Mouse (Mus musculus) liver, embryonic 16.5 days (tissue): Measurements from ENCODE around the gene Ccser1. TPM values are rescaled to one million over a fixed set of nuclear protein-coding genes. Genes with fewer than 3 reads are reported as not detected.
"Not testable (repeated sequence)": the region's sequence is repeated elsewhere in the genome, so short reads cannot be mapped to it uniquely, and the experiment has no call there.

Source experiments
- ATAC-seq: fragments of 200-750 bp; cut with Nextera tagmentation; 2 replicates; pipeline ENCODE4 v1.8.0; 2017; ENCODE audit warnings: low read depth, mild to moderate bottlenecking, moderate number of reproducible peaks, moderate library complexity
- H3K27ac ChIP-seq: fragments of 300-500 bp; sonication (generic); 2 replicates; pipeline ENCODE4 v1.5.1; 2014; ENCODE audit warnings: mild to moderate bottlenecking, low read length
- H3K27me3 ChIP-seq: fragments of 300-500 bp; sonication (generic); 2 replicates; pipeline ENCODE4 v1.6.1; 2014; ENCODE audit warnings: low read depth, low read length, mixed read lengths; ENCODE audit not compliant: control insufficient read depth, insufficient read depth
- H3K36me3 ChIP-seq: fragments of 300-500 bp; sonication (generic); 2 replicates; pipeline ENCODE4 v1.6.1; 2014; ENCODE audit warnings: mild to moderate bottlenecking; ENCODE audit not compliant: control insufficient read depth, insufficient read depth
- H3K4me1 ChIP-seq: fragments of 300-500 bp; sonication (generic); 2 replicates; pipeline ENCODE4 v1.6.1; 2014; ENCODE audit warnings: low read depth, low read length, mixed read lengths; ENCODE audit not compliant: control insufficient read depth
- H3K4me2 ChIP-seq: fragments of 300-500 bp; sonication (generic); 2 replicates; pipeline ENCODE4 v1.6.1; 2014; ENCODE audit warnings: low read depth, low read length, mixed read lengths
- H3K4me3 ChIP-seq: fragments of 300-500 bp; sonication (generic); 2 replicates; pipeline ENCODE4 v1.5.1; 2014; ENCODE audit warnings: low read depth, mild to moderate bottlenecking, low read length
- H3K9ac ChIP-seq: fragments of 300-500 bp; sonication (generic); 2 replicates; pipeline ENCODE4 v1.6.1; 2014; ENCODE audit warnings: low read depth, low read length
- H3K9me3 ChIP-seq: fragments of 300-500 bp; sonication (generic); replicated peaks from 2 replicates; pipeline ENCODE4 v1.6.1; 2016; ENCODE audit warnings: low read length; ENCODE audit not compliant: control insufficient read depth
- WGBS: fragments of 180-500 bp; shearing (Covaris S2); extraction: QIAGEN DNeasy Blood & Tissue Kit; methylation state at CpG from one replicate; pipeline ENCODE4 v1.1.7; 2014; ENCODE audit not compliant: insufficient replicate concordance; 5-methylcytosine and 5-hydroxymethylcytosine counted together
- polyA plus RNA-seq: library from polyadenylated mRNA; unstranded; fragments of >200 nt; fragmentation: Nextera tagmentation; extraction: Ambion mirVana; gene quantifications from 2 replicates; pipeline ENCODE4 v1.2.1, GENCODE M21; 2015

Gene Ccser1
- polyA plus RNA-seq, 1 experiment from 2014 or later, result 0.09 TPM

GRCm38 (mm10) chr6:61240618-61241017, 60.5 kb downstream of the Ccser1 start:
- no peak for ATAC-seq
- Histone ChIP-seq H3K4me1 (no peaks in the 10 kb centered on the region), H3K9me3 (no peaks in the 10 kb centered on the region), H3K36me3 (no peaks in the 10 kb centered on the region), H3K9ac (no peak overlapping the region), H3K27me3 (no peaks in the 10 kb centered on the region), H3K4me3 (no peak overlapping the region), H3K27ac (no peak overlapping the region), H3K4me2 (no peak overlapping the region)
- 71% methylated on average over 2 of the region's 2 CpGs for WGBS

GRCm38 (mm10) chr6:61242556-61242955, 62.4 kb downstream of the Ccser1 start:
- no peak overlapping the region for H3K9ac ChIP-seq
- H3K4me1 ChIP-seq, result no peaks in the 10 kb centered on the region
- no peak overlapping the region for H3K27ac ChIP-seq
- H3K4me3 ChIP-seq, result no peak overlapping the region
- WGBS, result 46% methylated on average over 3 of the region's 3 CpGs
- no peaks in the 10 kb centered on the region for H3K9me3 ChIP-seq
- no peak for ATAC-seq
- H3K4me2 ChIP-seq, result no peak overlapping the region
- H3K27me3 ChIP-seq, result no peaks in the 10 kb centered on the region
- no peaks in the 10 kb centered on the region for H3K36me3 ChIP-seq

GRCm38 (mm10) chr6:61246523-61246922, 66.4 kb downstream of the Ccser1 start:
- no peak overlapping the region for H3K9ac ChIP-seq
- no peaks in the 10 kb centered on the region for H3K36me3 ChIP-seq
- ATAC-seq, result no peak
- no peak overlapping the region for H3K27ac ChIP-seq
- 66% methylated on average over 4 of the region's 4 CpGs for whole genome bisulfite sequencing
- H3K9me3 ChIP-seq, result no peaks in the 10 kb centered on the region
- H3K27me3 ChIP-seq, result no peaks in the 10 kb centered on the region
- no peak overlapping the region for H3K4me2 ChIP-seq
- no peaks in the 10 kb centered on the region for H3K4me1 ChIP-seq
- no peak overlapping the region for H3K4me3 ChIP-seq

GRCm38 (mm10) chr6:61247842-61248472, 67.8 kb downstream of the Ccser1 start:
- Histone ChIP-seq H3K4me1 (no peaks in the 10 kb centered on the region), H3K27me3 (no peaks in the 10 kb centered on the region), H3K9ac (no peak overlapping the region), H3K9me3 (no peaks in the 10 kb centered on the region), H3K36me3 (no peaks in the 10 kb centered on the region), H3K4me2 (no peak overlapping the region), H3K27ac (no peak overlapping the region), H3K4me3 (no peak overlapping the region)
- ATAC-seq, result no peak
- WGBS, result 62% methylated on average over 4 of the region's 4 CpGs

GRCm38 (mm10) chr6:61248700-61249099, 68.6 kb downstream of the Ccser1 start:
- no peak overlapping the region for H3K4me3 ChIP-seq
- ATAC-seq, result no peak
- no peak overlapping the region for H3K27ac ChIP-seq
- no peaks in the 10 kb centered on the region for H3K27me3 ChIP-seq
- no peaks in the 10 kb centered on the region for H3K9me3 ChIP-seq
- H3K9ac ChIP-seq, result no peak overlapping the region
- H3K4me1 ChIP-seq, result no peaks in the 10 kb centered on the region
- WGBS, result 54% methylated on average over 2 of the region's 2 CpGs
- no peak overlapping the region for H3K4me2 ChIP-seq
- H3K36me3 ChIP-seq, result no peaks in the 10 kb centered on the region

- ATAC-seq, result no peak
- WGBS, result 49% methylated on average over 1 of the region's 1 CpGs
- no peak overlapping the region for H3K4me3 ChIP-seq
Observed at GRCm38 (mm10) chr6:61251232-61251631, 71.1 kb downstream of the Ccser1 start.

GRCm38 (mm10) chr6:61252912-61253311, 72.8 kb downstream of the Ccser1 start:
- ATAC-seq, result no peak
- no peaks in the 10 kb centered on the region for H3K4me1 ChIP-seq
- no peaks in the 10 kb centered on the region for H3K9me3 ChIP-seq
- no peak overlapping the region for H3K9ac ChIP-seq
- H3K27me3 ChIP-seq, result no peaks in the 10 kb centered on the region
- no peak overlapping the region for H3K4me2 ChIP-seq
- no peak overlapping the region for H3K27ac ChIP-seq
- H3K4me3 ChIP-seq, result no peak overlapping the region
- no peaks in the 10 kb centered on the region for H3K36me3 ChIP-seq
- WGBS, result 53% methylated on average over 7 of the region's 7 CpGs

More at GRCm38 (mm10) chr6:61251232-61251631, 71.1 kb downstream of the Ccser1 start:
- Histone ChIP-seq H3K36me3 (no peaks in the 10 kb centered on the region), H3K27me3 (no peaks in the 10 kb centered on the region), H3K9me3 (no peaks in the 10 kb centered on the region), H3K9ac (no peak overlapping the region), H3K4me2 (no peak overlapping the region), H3K4me1 (no peaks in the 10 kb centered on the region), H3K27ac (no peak overlapping the region)

GRCm38 (mm10) chr6:61255874-61256273, 75.8 kb downstream of the Ccser1 start:
- H3K9me3 ChIP-seq, ATAC-seq, H3K9ac ChIP-seq, H3K4me3 ChIP-seq, H3K4me2 ChIP-seq, H3K36me3 ChIP-seq, H3K27ac ChIP-seq, H3K27me3 ChIP-seq, H3K4me1 ChIP-seq: not testable (repeated sequence)
- no CpG with 5 or more reads among the region's 1 CpGs for WGBS

GRCm38 (mm10) chr6:61258847-61259634, 78.9 kb downstream of the Ccser1 start:
- H3K9me3 ChIP-seq, result no peaks in the 10 kb centered on the region
- H3K4me1 ChIP-seq, result no peaks in the 10 kb centered on the region
- H3K27me3 ChIP-seq, result no peaks in the 10 kb centered on the region
- H3K9ac ChIP-seq, result no peak overlapping the region
- ATAC-seq, result no peak
- H3K4me2 ChIP-seq, result no peak overlapping the region
- H3K4me3 ChIP-seq, result no peak overlapping the region
- no peak overlapping the region for H3K27ac ChIP-seq
- WGBS, result 58% methylated on average over 10 of the region's 10 CpGs
- H3K36me3 ChIP-seq, result no peaks in the 10 kb centered on the region
